Mouse (Mus musculus) kidney, adult 2 months (tissue): ENCODE measurements around the gene Ugt2b35. TPM values are rescaled to one million over a fixed set of nuclear protein-coding genes. Genes with fewer than 3 reads are reported as not detected.

ENCODE experiments used
- DNase-seq: peaks from one replicate; pipeline ENCODE4 v3.0.0; 2021
- H3K27ac ChIP-seq: fragments of 200-500 bp; 2 replicates; pipeline ENCODE4 v1.5.1; 2012; ENCODE audit warnings: low read depth, low read length, control low read depth, inconsistent platforms; ENCODE audit not compliant: insufficient read depth
- H3K27me3 ChIP-seq: fragments of 200-500 bp; replicated peaks from 2 replicates; pipeline ENCODE4 v1.6.1; 2012; ENCODE audit warnings: mild to moderate bottlenecking, moderate library complexity, low read length, inconsistent platforms; ENCODE audit not compliant: control insufficient read depth, insufficient read depth
- H3K36me3 ChIP-seq: fragments of 200-500 bp; 2 replicates; pipeline ENCODE4 v1.6.1; 2012; ENCODE audit warnings: mild to moderate bottlenecking, moderate library complexity, low read length, inconsistent platforms; ENCODE audit not compliant: control insufficient read depth, insufficient read depth
- H3K4me1 ChIP-seq: fragments of 200-500 bp; 2 replicates; pipeline ENCODE4 v1.6.1; 2011; ENCODE audit warnings: low read length; ENCODE audit not compliant: control insufficient read depth, insufficient read depth
- H3K4me3 ChIP-seq: fragments of 200-500 bp; 2 replicates; pipeline ENCODE4 v1.5.1; 2011; ENCODE audit warnings: mild to moderate bottlenecking, low read depth, low read length, control low read depth; ENCODE audit not compliant: insufficient read depth
- CTCF ChIP-seq: fragments of 200-500 bp; conservative IDR thresholded peaks from 2 replicates; pipeline ENCODE4 v1.5.1; 2011; ENCODE audit warnings: low read depth, mild to moderate bottlenecking, control low read depth, low read length, moderate library complexity, mixed read lengths; ENCODE audit not compliant: insufficient read depth, insufficient read length
- POLR2A ChIP-seq: fragments of 200-500 bp; IDR thresholded peaks from one replicate; pipeline ENCODE4 v1.6.1; 2011; ENCODE audit warnings: low read depth, low read length, control low read depth
- WGBS: fragments of 180-500 bp; shearing (Covaris S2); methylation state at CpG from one replicate; pipeline ENCODE4 v1.1.7; 2018; 5-methylcytosine and 5-hydroxymethylcytosine counted together
- polyA plus RNA-seq: library from polyadenylated mRNA; depleted of rRNA; stranded (reverse); fragments of >200 nt; gene quantifications from 2 replicates; pipeline ENCODE4 v1.2.3, GENCODE M21; 2012; rRNA removed

Gene Ugt2b35
- polyA plus RNA-seq, 1 experiment: not detected

- no peaks in the 10 kb centered on the region for H3K4me1 ChIP-seq
- no peak overlapping the region for H3K27ac ChIP-seq
- no peak for DNase-seq
- no peaks in the 10 kb centered on the region for H3K27me3 ChIP-seq
- H3K36me3 ChIP-seq: no peaks in the 10 kb centered on the region
- TF ChIP-seq POLR2A: no peak
- no peak for TF ChIP-seq CTCF
- H3K4me3 ChIP-seq: no peak overlapping the region
- WGBS: 80% methylated on average over 1 of the region's 1 CpGs
Observed at GRCm38 (mm10) chr5:87030624-87031023, 30.0 kb downstream of the Ugt2b35 start.

Other genes with a start within 250 kb of the Ugt2b35 start
- 12.4 and 16.4 TPM in 2 replicates for gene Ythdc1, start 196.6 kb upstream of the Ugt2b35 start, polyA plus RNA-seq
- 23.0 and 29.8 TPM in 2 replicates for gene Ugt2b34, start 93.9 kb upstream of the Ugt2b35 start, polyA plus RNA-seq
- not detected in 2 replicates for gene Ugt2b1, start 74.3 kb upstream of the Ugt2b35 start, polyA plus RNA-seq
- gene Ugt2b36, start 91.7 kb downstream of the Ugt2b35 start, polyA plus RNA-seq: not detected in 2 replicates
- gene Ugt2b5, start 139.5 kb downstream of the Ugt2b35 start, polyA plus RNA-seq: 0.34 and 0.45 TPM in 2 replicates